Mouse (Mus musculus) limb, embryonic 10.5 days (tissue): ENCODE measurements around the gene Lgals3bp. TPM values are rescaled to one million over a fixed set of nuclear protein-coding genes. Genes with fewer than 3 reads are reported as not detected.
A peak's percentile ranks its signal among the peaks of the same experiment; 100 is the strongest.

ENCODE experiments used
- DNase-seq: peaks from one replicate; pipeline ENCODE4 v3.0.0-alpha.2; 2017; ENCODE audit warnings: low spot score
- H3K27ac ChIP-seq: fragments of 300-500 bp; sonication (generic); 2 replicates; pipeline ENCODE4 v1.5.1; 2016; ENCODE audit warnings: mild to moderate bottlenecking
- H3K27me3 ChIP-seq: fragments of 300-500 bp; sonication (generic); 2 replicates; pipeline ENCODE4 v1.6.1; 2016; ENCODE audit warnings: low read depth, mild to moderate bottlenecking; ENCODE audit not compliant: poor library complexity, severe bottlenecking
- H3K36me3 ChIP-seq: fragments of 300-500 bp; sonication (generic); 2 replicates; pipeline ENCODE4 v1.6.1; 2016; ENCODE audit warnings: mild to moderate bottlenecking, moderate library complexity
- H3K4me1 ChIP-seq: fragments of 300-500 bp; sonication (generic); 2 replicates; pipeline ENCODE4 v1.6.1; 2016
- H3K4me3 ChIP-seq: fragments of 300-500 bp; sonication (generic); 2 replicates; pipeline ENCODE4 v1.5.1; 2016; ENCODE audit warnings: mild to moderate bottlenecking, moderate library complexity
- H3K9me3 ChIP-seq: fragments of 300-500 bp; sonication (generic); replicated peaks from 2 replicates; pipeline ENCODE4 v1.6.1; 2016; ENCODE audit warnings: mild to moderate bottlenecking
- WGBS: fragments of 180-500 bp; shearing (Covaris S2); methylation state at CpG from one replicate; pipeline ENCODE4 v1.1.7; 2016; 5-methylcytosine and 5-hydroxymethylcytosine counted together
- polyA plus RNA-seq: library from polyadenylated mRNA; unstranded; fragments of >200 nt; fragmentation: Nextera tagmentation; extraction: Ambion mirVana; gene quantifications from 2 replicates; pipeline ENCODE4 v1.2.1, GENCODE M21; 2016

The Lgals3bp gene
- polyA plus RNA-seq, 1 experiment from 2014 or later: 3.4 TPM

GRCm38 (mm10) chr11:118345693-118346092 is 56.2 kb downstream of the Lgals3bp start:
- H3K27me3 ChIP-seq: no peaks in the 10 kb centered on the region
- WGBS: 84% methylated on average over 4 of the region's 4 CpGs
- DNase-seq: no peak
- peak overlapping the region; percentile 0; the same call in 1 of the 2 replicates for H3K27ac ChIP-seq
- peaks cover 64% of the 10 kb centered on the region for H3K4me1 ChIP-seq
- peaks cover 8% of the 10 kb centered on the region for H3K36me3 ChIP-seq
- H3K4me3 ChIP-seq: no peak overlapping the region
- H3K9me3 ChIP-seq: no peaks in the 10 kb centered on the region

GRCm38 (mm10) chr11:118343629-118344028 is 58.3 kb downstream of the Lgals3bp start:
- H3K36me3 ChIP-seq: peaks cover 20% of the 10 kb centered on the region; the same call in 1 of the 2 replicates
- 94% methylated on average over 2 of the region's 2 CpGs for WGBS
- H3K27me3 ChIP-seq: no peaks in the 10 kb centered on the region
- no peak overlapping the region for H3K4me3 ChIP-seq
- H3K9me3 ChIP-seq: no peaks in the 10 kb centered on the region
- DNase-seq: no peak
- no peak overlapping the region for H3K27ac ChIP-seq
- peaks cover 48% of the 10 kb centered on the region for H3K4me1 ChIP-seq

Other genes starting within 250 kb of the Lgals3bp start
- 17.9 and 22.6 TPM in 2 replicates for gene Cyth1, start 153.5 kb downstream of the Lgals3bp start, polyA plus RNA-seq
- 25.6 and 27.4 TPM in 2 replicates for gene Usp36, start 111.8 kb downstream of the Lgals3bp start, polyA plus RNA-seq
- gene Cep295nl, start 59.6 kb downstream of the Lgals3bp start, polyA plus RNA-seq: 0.61 and 1.1 TPM in 2 replicates
- gene Timp2, start 46.4 kb downstream of the Lgals3bp start, polyA plus RNA-seq: 35.4 and 49.6 TPM in 2 replicates
- 24.1 and 25.9 TPM in 2 replicates for gene Cant1, start 17.0 kb upstream of the Lgals3bp start, polyA plus RNA-seq
- gene C1qtnf1, start 26.1 kb upstream of the Lgals3bp start, polyA plus RNA-seq: 1.9 and 3.1 TPM in 2 replicates
- 7.1 and 8.8 TPM in 2 replicates for gene Engase, start 74.7 kb upstream of the Lgals3bp start, polyA plus RNA-seq